Mouse (Mus musculus) heart, adult 2 months (tissue): Measurements from ENCODE around the gene Fryl.

ENCODE experiments used
- CTCF ChIP-seq: fragments of 200-600 bp; IDR thresholded peaks from 2 replicates; pipeline ENCODE4 v1.8.1; 2022; ENCODE audit warnings: antibody characterized with exemption, mild to moderate bottlenecking, moderate library complexity
- EP300 ChIP-seq: fragments of 200-500 bp; IDR thresholded peaks from 2 replicates; pipeline ENCODE4 v1.6.1; 2011; ENCODE audit warnings: low read depth, low read length, control low read depth; ENCODE audit not compliant: insufficient read depth
- POLR2A ChIP-seq: fragments of 200-500 bp; IDR thresholded peaks from 2 replicates; pipeline ENCODE4 v1.6.1; 2011; ENCODE audit warnings: mild to moderate bottlenecking, low read depth, low read length, control low read depth; ENCODE audit not compliant: insufficient read depth

- TF ChIP-seq CTCF (no peak), POLR2A (no peak), EP300 (no peak)
Observed at GRCm38 (mm10) chr5:73211961-73212360, 44.5 kb downstream of the Fryl start.
